Mouse (Mus musculus) midbrain, embryonic 13.5 days (tissue): ENCODE measurements around the gene Magi2. TPM values are rescaled to one million over a fixed set of nuclear protein-coding genes. Genes with fewer than 3 reads are reported as not detected.
A peak's percentile ranks its signal among the peaks of the same experiment; 100 is the strongest.

ENCODE experiments used
- ATAC-seq: fragments of 200-750 bp; cut with Nextera tagmentation; 2 replicates; pipeline ENCODE4 v1.8.0; 2017; ENCODE audit warnings: mild to moderate bottlenecking, moderate TSS enrichment, moderate library complexity
- H3K27ac ChIP-seq: fragments of 300-500 bp; sonication (generic); 2 replicates; pipeline ENCODE4 v1.5.1; 2015; ENCODE audit warnings: inconsistent platforms, mild to moderate bottlenecking, moderate library complexity
- H3K27me3 ChIP-seq: fragments of 300-500 bp; sonication (generic); 2 replicates; pipeline ENCODE4 v1.6.1; 2015; ENCODE audit warnings: mild to moderate bottlenecking, inconsistent platforms
- H3K36me3 ChIP-seq: fragments of 300-500 bp; sonication (generic); 2 replicates; pipeline ENCODE4 v1.6.1; 2015; ENCODE audit warnings: mild to moderate bottlenecking, inconsistent platforms
- H3K4me1 ChIP-seq: fragments of 300-500 bp; sonication (generic); replicated peaks from 2 replicates; pipeline ENCODE4 v1.6.1; 2015; ENCODE audit warnings: inconsistent platforms
- H3K4me2 ChIP-seq: fragments of 300-500 bp; sonication (generic); replicated peaks from 2 replicates; pipeline ENCODE4 v1.6.1; 2015; ENCODE audit warnings: moderate library complexity, mild to moderate bottlenecking, inconsistent platforms
- H3K4me3 ChIP-seq: fragments of 300-500 bp; sonication (generic); replicated peaks from 2 replicates; pipeline ENCODE4 v1.5.1; 2015; ENCODE audit warnings: mild to moderate bottlenecking, inconsistent platforms
- H3K9ac ChIP-seq: fragments of 300-500 bp; sonication (generic); replicated peaks from 2 replicates; pipeline ENCODE4 v1.6.1; 2015; ENCODE audit warnings: mild to moderate bottlenecking, inconsistent platforms
- H3K9me3 ChIP-seq: fragments of 300-500 bp; sonication (generic); 2 replicates; pipeline ENCODE4 v1.6.1; 2016; ENCODE audit warnings: mild to moderate bottlenecking, inconsistent platforms
- WGBS: fragments of 180-500 bp; shearing (Covaris S2); methylation state at CpG from one replicate; pipeline ENCODE4 v1.1.7; 2015; 5-methylcytosine and 5-hydroxymethylcytosine counted together
- polyA plus RNA-seq: library from polyadenylated mRNA; unstranded; fragments of >200 nt; fragmentation: Nextera tagmentation; extraction: Ambion mirVana; gene quantifications from 2 replicates; pipeline ENCODE4 v1.2.1, GENCODE M21; 2015

Magi2 gene
- polyA plus RNA-seq, 1 experiment from 2014 or later = 28.0 TPM

DNA sequence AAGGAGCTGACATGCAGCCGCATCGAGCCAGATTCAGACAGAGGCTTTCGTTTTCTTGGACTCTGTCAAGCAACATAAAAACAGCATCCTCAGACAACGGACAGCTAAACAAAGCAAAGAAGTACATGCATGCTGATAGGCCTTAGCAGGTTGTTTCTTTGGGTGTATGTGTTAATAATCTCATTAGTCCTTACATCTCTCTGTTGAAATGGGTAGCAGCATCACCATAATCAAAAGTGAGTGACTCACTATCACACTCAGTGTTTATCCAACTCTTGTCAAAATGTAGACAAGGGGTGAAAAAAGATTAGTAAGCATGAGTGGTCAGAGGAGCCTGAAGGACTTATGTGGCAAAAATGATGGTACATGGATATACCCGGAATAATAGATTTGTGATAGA, 394.8 kb downstream of the Magi2 start:
- no peak overlapping the region for H3K4me3 ChIP-seq
- H3K36me3 ChIP-seq = no peaks in the 10 kb centered on the region
- H3K9me3 ChIP-seq = no peaks in the 10 kb centered on the region
- H3K27me3 ChIP-seq = no peaks in the 10 kb centered on the region
- 64% methylated on average over 5 of the region's 5 CpGs for WGBS
- no peak overlapping the region for H3K4me2 ChIP-seq
- no peak for ATAC-seq
- no peak overlapping the region for H3K9ac ChIP-seq
- H3K4me1 ChIP-seq = no peaks in the 10 kb centered on the region
- no peak overlapping the region for H3K27ac ChIP-seq

DNA sequence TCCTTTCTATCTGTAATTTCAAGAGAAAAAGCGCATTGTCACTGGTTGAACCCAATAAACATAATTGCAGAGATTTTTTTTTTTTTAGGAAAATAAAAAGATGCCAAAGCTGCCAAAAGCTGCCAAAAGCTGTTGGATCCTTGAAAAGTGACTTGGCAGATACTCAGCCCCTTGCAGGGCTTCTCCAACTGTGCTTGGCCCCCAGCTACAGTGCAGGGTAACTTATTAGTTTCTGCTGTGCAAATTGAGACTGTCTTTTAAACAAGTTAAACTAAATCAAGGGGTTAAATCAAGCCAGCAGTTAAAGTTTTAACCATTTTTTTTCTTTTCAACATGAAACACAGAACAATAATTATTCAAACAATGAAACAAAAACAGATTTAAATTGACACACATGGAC, 407.1 kb downstream of the Magi2 start:
- no peaks in the 10 kb centered on the region for H3K27me3 ChIP-seq
- no peak overlapping the region for H3K4me3 ChIP-seq
- H3K4me2 ChIP-seq = no peak overlapping the region
- WGBS = 96% methylated on average over 1 of the region's 1 CpGs
- H3K27ac ChIP-seq = no peak overlapping the region
- H3K36me3 ChIP-seq = no peaks in the 10 kb centered on the region
- no peak overlapping the region for H3K9ac ChIP-seq
- H3K9me3 ChIP-seq = no peaks in the 10 kb centered on the region
- no peaks in the 10 kb centered on the region for H3K4me1 ChIP-seq
- no peak for ATAC-seq

DNA sequence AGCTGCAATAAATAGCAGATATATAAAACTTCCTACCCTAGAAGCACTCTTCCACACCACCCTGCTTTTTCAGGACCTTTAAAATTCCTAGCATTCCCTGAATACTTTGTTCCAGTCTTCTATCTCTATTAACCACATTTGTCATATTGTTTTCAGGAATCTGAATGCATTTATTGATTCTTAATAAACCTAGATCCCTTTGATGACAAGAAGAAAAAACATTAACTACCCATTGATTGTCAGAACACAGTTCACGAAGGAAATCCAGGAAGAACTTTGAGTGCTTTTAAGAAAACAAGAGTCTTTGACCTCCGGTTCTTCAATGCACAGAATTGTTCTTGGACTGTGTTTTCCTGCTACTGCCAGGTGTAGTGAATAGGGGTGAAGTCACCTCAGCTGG, 411.0 kb downstream of the Magi2 start:
- H3K4me2 ChIP-seq = no peak overlapping the region
- no peaks in the 10 kb centered on the region for H3K36me3 ChIP-seq
- no peaks in the 10 kb centered on the region for H3K4me1 ChIP-seq
- no peak overlapping the region for H3K27ac ChIP-seq
- H3K9me3 ChIP-seq = no peaks in the 10 kb centered on the region
- no peak overlapping the region for H3K4me3 ChIP-seq
- 75% methylated on average over 2 of the region's 2 CpGs for WGBS
- ATAC-seq = no peak
- no peak overlapping the region for H3K9ac ChIP-seq
- no peaks in the 10 kb centered on the region for H3K27me3 ChIP-seq

DNA sequence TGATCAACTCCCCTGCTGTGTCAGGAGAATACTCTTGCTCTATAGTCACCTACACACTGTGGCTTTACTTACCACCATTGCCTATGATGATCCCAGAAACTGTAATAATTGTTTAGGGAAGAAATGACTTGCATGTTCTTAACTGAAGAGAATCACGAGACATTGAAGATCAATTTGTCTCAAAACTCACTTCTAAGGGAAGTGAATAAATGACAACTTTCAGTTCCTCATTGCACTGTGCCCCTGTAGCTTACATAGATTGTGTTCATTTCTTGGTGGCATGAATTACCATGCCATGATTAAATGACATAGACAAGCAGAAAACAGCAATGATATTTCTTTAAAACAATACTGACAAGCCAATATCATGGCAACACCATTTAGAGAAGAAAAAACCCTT, 429.1 kb downstream of the Magi2 start:
- Histone ChIP-seq H3K4me2 (no peak overlapping the region), H3K9me3 (no peaks in the 10 kb centered on the region), H3K9ac (no peak overlapping the region), H3K27me3 (no peaks in the 10 kb centered on the region), H3K36me3 (no peaks in the 10 kb centered on the region), H3K4me3 (no peak overlapping the region), H3K4me1 (no peaks in the 10 kb centered on the region), H3K27ac (no peak overlapping the region)
- WGBS = 91% methylated on average over 1 of the region's 1 CpGs
- ATAC-seq = no peak

DNA sequence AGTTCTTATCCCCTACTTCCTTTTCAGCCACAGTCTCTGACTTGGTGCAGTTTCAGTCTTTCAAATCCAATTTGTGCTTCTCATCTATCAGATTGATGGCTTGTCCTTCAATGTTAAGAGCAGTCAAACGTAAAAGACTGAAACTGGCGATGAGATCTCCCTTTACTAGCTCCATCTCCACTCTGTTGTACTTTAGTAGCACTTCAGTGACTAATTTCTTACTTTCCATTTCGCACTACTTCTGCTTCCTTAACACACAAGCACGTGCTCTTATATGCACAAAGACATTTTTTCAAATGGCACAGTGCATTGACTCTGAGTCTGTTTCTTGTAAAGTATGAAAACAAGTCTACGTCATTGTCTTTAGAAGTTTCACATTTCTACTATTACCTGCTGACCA, 439.6 kb downstream of the Magi2 start:
- Histone ChIP-seq H3K36me3 (no peaks in the 10 kb centered on the region), H3K9me3 (no peaks in the 10 kb centered on the region), H3K4me1 (no peaks in the 10 kb centered on the region), H3K27ac (no peak overlapping the region), H3K4me3 (no peak overlapping the region), H3K27me3 (no peaks in the 10 kb centered on the region), H3K9ac (no peak overlapping the region), H3K4me2 (no peak overlapping the region)
- 92% methylated on average over 5 of the region's 5 CpGs for WGBS
- no peak for ATAC-seq

DNA sequence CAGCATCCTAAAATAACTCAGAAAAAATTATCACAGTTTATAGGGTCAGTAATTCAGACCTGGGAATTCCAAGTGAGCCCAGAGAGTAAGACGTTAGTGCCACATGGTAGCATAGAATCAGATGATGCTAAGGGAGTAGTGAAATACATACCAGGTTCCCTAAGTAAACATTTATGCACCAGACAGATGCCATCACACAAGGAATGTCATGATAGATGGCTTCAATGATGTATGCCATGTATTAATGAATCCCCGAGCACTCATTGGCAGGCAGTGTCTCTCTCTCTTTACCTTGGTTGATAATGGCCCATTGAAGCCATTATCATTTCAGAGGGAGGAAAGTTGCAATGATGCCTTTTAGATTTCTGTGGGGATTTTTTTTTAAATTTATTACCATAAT, 490.5 kb downstream of the Magi2 start:
- H3K4me2 ChIP-seq = no peak overlapping the region
- H3K4me3 ChIP-seq = no peak overlapping the region
- WGBS = 86% methylated on average over 2 of the region's 2 CpGs
- no peak overlapping the region for H3K27ac ChIP-seq
- H3K36me3 ChIP-seq = no peaks in the 10 kb centered on the region
- H3K9me3 ChIP-seq = no peaks in the 10 kb centered on the region
- H3K27me3 ChIP-seq = no peaks in the 10 kb centered on the region
- H3K4me1 ChIP-seq = no peaks in the 10 kb centered on the region
- no peak overlapping the region for H3K9ac ChIP-seq
- ATAC-seq = no peak

DNA sequence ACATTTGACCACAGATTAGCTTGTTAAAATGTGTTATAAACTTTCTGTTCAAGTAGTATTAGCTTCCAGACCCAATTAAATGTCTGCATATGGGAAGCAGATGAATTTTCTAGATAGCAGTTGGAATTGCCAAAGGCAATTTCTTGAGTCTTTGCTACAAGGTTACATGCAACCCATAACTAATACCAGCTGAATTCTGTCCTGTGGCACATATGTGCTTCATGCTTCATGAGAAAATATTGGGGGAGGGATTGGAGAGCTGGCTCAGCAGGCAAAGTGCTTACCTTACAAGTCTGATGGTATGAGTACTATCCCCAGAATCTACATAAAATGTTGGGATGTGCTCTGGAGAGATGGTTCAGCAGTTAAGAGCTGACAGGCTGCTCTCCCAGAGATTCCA, 499.4 kb downstream of the Magi2 start:
- no peak overlapping the region for H3K27ac ChIP-seq
- no peak overlapping the region for H3K4me2 ChIP-seq
- no peaks in the 10 kb centered on the region for H3K27me3 ChIP-seq
- H3K9ac ChIP-seq = no peak overlapping the region
- H3K4me3 ChIP-seq = no peak overlapping the region
- H3K4me1 ChIP-seq = no peaks in the 10 kb centered on the region
- no peak for ATAC-seq
- H3K9me3 ChIP-seq = no peaks in the 10 kb centered on the region
- no peaks in the 10 kb centered on the region for H3K36me3 ChIP-seq

DNA sequence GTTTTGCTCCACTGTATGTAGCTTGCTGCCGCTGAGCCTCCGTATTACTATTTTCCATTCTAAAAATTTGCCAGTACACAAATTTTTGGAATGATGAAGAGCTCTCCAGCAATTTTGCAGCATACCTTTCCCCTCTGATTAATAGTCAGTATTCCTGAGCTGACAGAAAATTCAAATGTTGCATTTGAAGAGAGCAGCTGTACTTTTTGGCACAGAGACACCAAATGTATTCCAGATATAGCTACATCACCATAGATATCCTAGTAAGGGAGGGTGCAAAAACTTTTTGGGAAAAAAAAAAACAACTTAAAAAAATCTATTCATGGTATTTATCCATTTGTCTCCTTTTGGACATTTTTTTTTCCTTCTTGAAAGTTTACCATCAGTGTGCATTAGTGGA, 518.5 kb downstream of the Magi2 start:
- Histone ChIP-seq H3K27me3 (no peaks in the 10 kb centered on the region), H3K9me3 (no peaks in the 10 kb centered on the region), H3K27ac (no peak overlapping the region), H3K4me2 (no peak overlapping the region), H3K4me1 (peaks cover 16% of the 10 kb centered on the region), H3K9ac (no peak overlapping the region), H3K36me3 (no peaks in the 10 kb centered on the region), H3K4me3 (no peak overlapping the region)
- no peak for ATAC-seq
- 94% methylated on average over 2 of the region's 2 CpGs for whole genome bisulfite sequencing

DNA sequence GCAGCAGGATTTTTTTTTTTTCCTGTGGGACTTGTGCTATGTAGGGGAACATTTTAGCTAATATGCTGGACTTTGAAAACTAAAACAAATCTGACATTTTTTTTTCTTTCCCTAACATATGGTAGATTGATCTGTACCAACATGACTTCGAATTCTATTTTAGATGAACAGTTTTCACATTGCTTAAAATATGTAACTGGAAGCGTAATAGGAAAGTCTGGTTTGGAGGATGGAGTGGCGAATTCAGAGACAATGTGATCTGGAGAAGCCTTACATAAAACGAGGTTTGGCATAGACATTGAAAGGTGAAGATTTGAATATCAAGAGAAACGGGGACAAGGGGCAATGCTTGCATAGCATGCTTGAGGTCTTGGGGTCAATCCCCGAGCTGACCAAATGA, 519.1 kb downstream of the Magi2 start:
- Histone ChIP-seq H3K4me1 (peaks cover 16% of the 10 kb centered on the region), H3K4me2 (no peak overlapping the region), H3K27ac (no peak overlapping the region), H3K27me3 (no peaks in the 10 kb centered on the region), H3K36me3 (no peaks in the 10 kb centered on the region), H3K9ac (no peak overlapping the region), H3K9me3 (no peaks in the 10 kb centered on the region), H3K4me3 (no peak overlapping the region)
- WGBS = 28% methylated on average over 6 of the region's 6 CpGs
- ATAC-seq = no peak

DNA sequence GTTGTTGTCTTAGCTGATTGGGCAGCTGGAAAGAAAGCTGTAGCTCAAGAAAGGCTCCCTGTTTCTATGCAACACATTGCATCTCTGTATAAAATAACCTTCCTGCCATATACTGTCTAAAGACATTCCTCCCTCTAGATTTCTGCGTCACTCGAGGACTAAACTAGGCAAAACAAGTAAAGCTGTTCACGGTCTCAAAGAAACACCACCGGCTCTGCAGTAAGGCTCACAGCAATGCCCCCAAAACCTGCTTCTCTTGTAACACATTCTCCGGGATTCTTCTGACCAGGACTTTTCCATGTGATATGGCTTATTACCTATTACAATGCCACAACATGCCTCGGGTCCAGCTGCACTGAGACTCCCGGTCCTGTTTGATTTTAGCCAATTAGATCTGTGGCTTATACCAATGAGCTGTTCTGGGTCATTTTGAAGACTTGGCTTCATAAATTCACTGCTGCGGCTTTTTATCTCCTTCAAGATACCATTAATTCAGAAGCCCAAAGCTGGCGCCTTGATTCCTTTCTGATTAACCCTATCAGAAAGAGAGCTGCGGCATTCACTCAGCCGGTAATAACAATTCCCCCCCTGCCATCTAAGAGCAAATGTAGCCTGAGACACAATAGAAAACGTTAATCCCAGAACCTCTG, 520.2 kb downstream of the Magi2 start:
- Histone ChIP-seq H3K9me3 (no peaks in the 10 kb centered on the region), H3K36me3 (no peaks in the 10 kb centered on the region), H3K4me2 (peak overlapping the region; percentile 42), H3K27me3 (no peaks in the 10 kb centered on the region), H3K27ac (peak overlapping the region; percentile 65), H3K4me3 (peak overlapping the region; percentile 17), H3K4me1 (peaks cover 16% of the 10 kb centered on the region), H3K9ac (peak overlapping the region; percentile 46; the same call in 1 of the 2 replicates)
- peak; percentile 79 for ATAC-seq
- 17% methylated on average over 12 of the region's 12 CpGs for WGBS

DNA sequence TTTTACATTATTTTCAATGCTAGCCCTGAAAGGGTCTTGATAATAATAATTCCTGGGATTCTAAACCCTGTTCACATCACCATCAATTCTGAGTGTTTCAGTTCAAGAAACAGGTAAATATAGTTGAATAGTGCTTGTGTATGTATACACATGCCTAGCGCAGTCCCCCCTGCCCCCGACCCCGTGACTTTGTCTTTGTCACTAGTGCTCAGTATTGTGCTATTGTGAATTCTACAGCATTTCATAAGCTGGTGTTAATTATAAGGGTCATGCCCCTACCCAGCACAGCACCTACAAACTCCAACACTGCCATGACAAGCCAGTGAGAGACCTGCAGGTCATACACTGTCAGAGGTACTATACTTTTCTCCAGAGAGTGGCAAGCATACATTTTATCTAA, 520.8 kb downstream of the Magi2 start:
- H3K4me3 ChIP-seq = no peak overlapping the region
- H3K27me3 ChIP-seq = no peaks in the 10 kb centered on the region
- peak; percentile 61 for ATAC-seq
- peaks cover 16% of the 10 kb centered on the region for H3K4me1 ChIP-seq
- H3K27ac ChIP-seq = peak overlapping the region; percentile 51; the same call in 1 of the 2 replicates
- 37% methylated on average over 3 of the region's 3 CpGs for WGBS
- H3K36me3 ChIP-seq = no peaks in the 10 kb centered on the region
- H3K9ac ChIP-seq = 0 out of 2 replicates have a peak overlapping the region, but pooled peaks have one; percentile 46
- peak overlapping the region; percentile 42 for H3K4me2 ChIP-seq
- H3K9me3 ChIP-seq = no peaks in the 10 kb centered on the region

DNA sequence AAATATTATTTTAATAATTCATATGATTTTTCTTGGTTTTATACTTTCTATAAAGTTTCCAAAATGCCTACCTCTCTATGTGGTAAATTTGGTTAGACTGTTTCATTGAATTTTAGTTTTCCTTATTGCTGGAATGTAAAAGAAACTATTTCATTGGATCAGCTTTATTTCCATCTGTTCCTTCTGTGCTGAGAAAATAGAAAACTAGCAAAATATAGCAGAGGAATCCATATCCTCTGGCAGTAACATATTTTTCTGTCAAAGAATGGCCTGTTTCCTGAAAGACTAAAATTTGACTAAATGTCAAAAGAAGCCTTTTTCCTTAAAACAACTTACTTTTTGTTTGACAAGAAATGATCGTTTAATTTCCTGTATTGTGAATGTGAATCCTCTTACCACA, 552.4 kb downstream of the Magi2 start:
- no peak overlapping the region for H3K27ac ChIP-seq
- no peak overlapping the region for H3K4me2 ChIP-seq
- no peaks in the 10 kb centered on the region for H3K4me1 ChIP-seq
- H3K9ac ChIP-seq = no peak overlapping the region
- no peaks in the 10 kb centered on the region for H3K27me3 ChIP-seq
- H3K9me3 ChIP-seq = no peaks in the 10 kb centered on the region
- no peak for ATAC-seq
- H3K4me3 ChIP-seq = no peak overlapping the region
- 90% methylated on average over 1 of the region's 1 CpGs for WGBS
- no peaks in the 10 kb centered on the region for H3K36me3 ChIP-seq

DNA sequence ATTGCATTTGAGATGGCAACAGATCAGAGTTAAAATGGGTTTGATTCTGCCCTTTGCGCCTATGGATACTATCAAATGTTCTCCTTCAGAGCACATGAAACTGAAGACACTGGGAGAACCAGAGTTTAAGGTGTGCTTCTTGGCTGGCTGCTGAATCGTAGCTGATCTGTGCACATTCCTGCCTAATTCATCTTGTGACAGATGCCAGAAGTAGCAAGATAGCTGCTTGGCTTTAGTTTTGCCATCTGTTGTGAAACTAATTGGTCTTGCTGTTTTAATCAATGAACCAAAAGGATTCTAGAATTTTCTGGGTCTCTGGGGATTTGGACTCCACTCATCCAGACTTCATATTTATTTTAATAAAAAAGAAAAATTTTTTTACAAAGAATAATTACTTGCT, 553.2 kb downstream of the Magi2 start:
- H3K4me1 ChIP-seq = no peaks in the 10 kb centered on the region
- H3K27ac ChIP-seq = no peak overlapping the region
- no peaks in the 10 kb centered on the region for H3K9me3 ChIP-seq
- WGBS = 78% methylated on average over 2 of the region's 2 CpGs
- ATAC-seq = no peak
- H3K36me3 ChIP-seq = no peaks in the 10 kb centered on the region
- H3K4me2 ChIP-seq = no peak overlapping the region
- H3K27me3 ChIP-seq = no peaks in the 10 kb centered on the region
- no peak overlapping the region for H3K9ac ChIP-seq
- no peak overlapping the region for H3K4me3 ChIP-seq
